Mouse (Mus musculus): ENCODE data around the gene Tdrd9. TPM values are rescaled to one million over a fixed set of nuclear protein-coding genes. Genes with fewer than 3 reads are reported as not detected.
"Not testable (repeated sequence)": the region's sequence is repeated elsewhere in the genome, so short reads cannot be mapped to it uniquely, and the experiment has no call there.

Tdrd9 gene
- polyA plus RNA-seq, 1 experiment from 2014 or later: 0.07 TPM

DNA sequence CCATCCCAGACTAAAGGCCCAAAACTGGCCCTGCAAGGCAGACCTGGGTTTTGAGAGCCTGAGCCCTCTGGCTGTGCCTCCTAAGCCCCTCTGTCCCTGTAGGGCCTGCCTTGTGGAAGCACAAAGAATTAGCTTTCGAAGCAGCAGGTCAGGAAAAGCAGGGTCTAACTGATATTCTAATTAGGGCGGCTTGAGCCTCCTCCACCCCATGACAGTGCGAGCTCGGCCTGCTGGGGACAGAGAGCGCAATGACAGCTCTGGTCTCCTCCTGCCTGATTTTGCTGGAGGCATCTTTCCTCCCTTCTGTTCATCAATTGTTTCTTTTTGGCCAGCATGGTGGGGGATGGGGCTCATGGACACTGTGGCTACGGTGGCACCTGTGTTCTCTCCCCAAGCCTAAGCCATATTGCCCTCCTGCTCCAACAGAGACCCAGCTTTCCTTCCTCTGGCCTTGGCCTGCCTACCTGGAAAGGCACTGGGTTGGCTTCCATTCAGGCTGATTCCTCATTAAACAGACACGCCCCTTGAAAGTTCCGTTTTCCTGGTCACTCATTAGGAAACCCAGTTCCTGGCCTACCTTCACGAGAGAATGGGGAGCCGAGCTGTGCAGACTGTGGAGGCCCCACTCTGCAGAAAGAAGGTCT, 27.8 kb upstream of the Tdrd9 start:
- H3K4me1 ChIP-seq: peaks cover 45% of the 10 kb centered on the region
- H3K9me3 ChIP-seq: no peaks in the 10 kb centered on the region
- peak overlapping the region; percentile 63 for H3K9ac ChIP-seq
- H3K36me3 ChIP-seq: no peaks in the 10 kb centered on the region
- H3K27ac ChIP-seq (replicated peaks): peak overlapping the region; percentile 96
- 60% methylated on average over 10 of the region's 10 CpGs for WGBS
- H3K27me3 ChIP-seq (replicated peaks): no peaks in the 10 kb centered on the region
- peak overlapping the region; percentile 29 for H3K4me3 ChIP-seq
- ATAC-seq (ENCODE audit: extremely low read depth, insufficient number of reproducible peaks, low FRiP score, low TSS enrichment): no peak
- H3K4me2 ChIP-seq: peak overlapping the region; percentile 53

DNA sequence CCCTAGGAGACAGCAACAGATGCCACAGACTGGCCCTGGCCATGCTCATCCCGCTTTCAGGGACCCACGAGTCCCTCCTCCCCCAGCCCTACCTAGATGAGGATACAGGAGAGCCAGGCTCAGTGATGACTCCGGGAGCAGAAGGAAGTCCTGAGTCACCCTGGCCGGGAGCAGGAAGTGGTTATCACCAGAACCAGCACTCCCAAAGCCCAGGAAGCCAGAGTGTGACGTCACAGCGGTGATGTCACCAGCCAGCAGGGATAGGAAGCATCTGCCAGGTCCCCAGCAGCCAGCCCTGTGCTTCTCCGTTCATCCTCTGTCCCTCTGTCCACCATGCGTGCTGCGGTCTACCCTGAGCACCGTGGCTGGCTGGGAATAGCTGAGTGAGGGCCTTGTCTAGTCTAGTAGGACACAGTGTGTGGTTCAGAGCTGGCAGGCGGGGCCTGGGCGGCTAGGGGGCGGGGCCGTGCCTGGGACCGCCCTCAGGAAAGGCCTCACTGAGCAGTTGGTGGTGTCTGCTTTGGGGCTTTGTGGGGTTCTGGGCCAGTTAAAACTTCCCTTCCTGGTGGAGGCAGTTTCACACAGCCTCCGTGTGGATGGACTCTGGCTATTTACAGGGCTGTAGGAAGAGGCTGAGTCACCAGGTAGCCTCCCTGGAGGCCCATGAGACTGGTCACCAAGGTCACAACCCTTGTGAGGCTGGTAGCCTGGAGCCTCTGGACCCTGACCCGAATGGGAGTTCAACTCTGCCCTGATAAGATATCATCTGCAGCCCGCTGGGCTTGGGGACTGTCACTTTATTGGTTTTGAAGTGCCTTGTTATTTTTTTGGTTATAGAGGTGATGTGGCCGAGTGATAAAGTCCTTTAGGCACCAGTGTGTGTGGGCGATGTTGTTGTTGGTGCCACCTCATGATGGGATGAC, 27.0 kb upstream of the Tdrd9 start:
- peak; percentile 67 for ATAC-seq (ENCODE audit: extremely low read depth, insufficient number of reproducible peaks, low FRiP score, low TSS enrichment)
- H3K4me1 ChIP-seq: peaks cover 37% of the 10 kb centered on the region
- H3K27me3 ChIP-seq (replicated peaks); H3K9me3 ChIP-seq; H3K36me3 ChIP-seq: not testable (repeated sequence)
- 39% methylated on average over 16 of the region's 20 CpGs for WGBS
- H3K4me3 ChIP-seq: peak overlapping the region; percentile 29
- peak overlapping the region; percentile 34; the same call in 1 of the 2 replicates for H3K9ac ChIP-seq
- H3K27ac ChIP-seq (replicated peaks): peak overlapping the region; percentile 96
- H3K4me2 ChIP-seq: peak overlapping the region; percentile 53

DNA sequence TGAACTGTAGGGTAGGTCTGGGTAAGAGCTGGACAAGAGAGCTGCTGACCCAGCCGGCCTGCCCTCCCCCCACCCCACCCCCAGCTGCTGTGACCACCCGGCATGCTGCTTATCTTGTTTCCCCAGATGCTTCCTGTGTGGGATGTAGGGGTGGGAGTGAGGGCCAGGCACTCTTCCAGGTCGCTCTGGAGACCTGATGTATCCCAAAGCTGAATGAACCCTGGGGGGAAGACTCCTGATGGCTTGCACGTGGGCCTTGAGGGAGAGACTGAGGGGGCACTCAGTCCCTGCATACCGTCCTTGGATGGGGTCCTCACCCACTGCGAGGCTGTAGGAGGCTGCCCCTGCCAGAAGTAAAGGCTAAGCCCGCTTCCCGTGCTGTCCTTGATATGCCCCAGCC, 26.2 kb upstream of the Tdrd9 start:
- Histone ChIP-seq H3K36me3 (no peaks in the 10 kb centered on the region), H3K4me1 (peaks cover 34% of the 10 kb centered on the region), H3K4me3 (0 out of 2 replicates have a peak overlapping the region, but pooled peaks have one; percentile 5), H3K9ac (peak overlapping the region; percentile 58), H3K9me3 (no peaks in the 10 kb centered on the region), H3K27me3 (replicated peaks) (no peaks in the 10 kb centered on the region), H3K4me2 (peak overlapping the region; percentile 51), H3K27ac (replicated peaks) (peak overlapping the region; percentile 96)
- 15% methylated on average over 8 of the region's 8 CpGs for WGBS
- peak; percentile 8; the same call in 1 of the 2 replicates for ATAC-seq (ENCODE audit: extremely low read depth, insufficient number of reproducible peaks, low FRiP score, low TSS enrichment)

DNA sequence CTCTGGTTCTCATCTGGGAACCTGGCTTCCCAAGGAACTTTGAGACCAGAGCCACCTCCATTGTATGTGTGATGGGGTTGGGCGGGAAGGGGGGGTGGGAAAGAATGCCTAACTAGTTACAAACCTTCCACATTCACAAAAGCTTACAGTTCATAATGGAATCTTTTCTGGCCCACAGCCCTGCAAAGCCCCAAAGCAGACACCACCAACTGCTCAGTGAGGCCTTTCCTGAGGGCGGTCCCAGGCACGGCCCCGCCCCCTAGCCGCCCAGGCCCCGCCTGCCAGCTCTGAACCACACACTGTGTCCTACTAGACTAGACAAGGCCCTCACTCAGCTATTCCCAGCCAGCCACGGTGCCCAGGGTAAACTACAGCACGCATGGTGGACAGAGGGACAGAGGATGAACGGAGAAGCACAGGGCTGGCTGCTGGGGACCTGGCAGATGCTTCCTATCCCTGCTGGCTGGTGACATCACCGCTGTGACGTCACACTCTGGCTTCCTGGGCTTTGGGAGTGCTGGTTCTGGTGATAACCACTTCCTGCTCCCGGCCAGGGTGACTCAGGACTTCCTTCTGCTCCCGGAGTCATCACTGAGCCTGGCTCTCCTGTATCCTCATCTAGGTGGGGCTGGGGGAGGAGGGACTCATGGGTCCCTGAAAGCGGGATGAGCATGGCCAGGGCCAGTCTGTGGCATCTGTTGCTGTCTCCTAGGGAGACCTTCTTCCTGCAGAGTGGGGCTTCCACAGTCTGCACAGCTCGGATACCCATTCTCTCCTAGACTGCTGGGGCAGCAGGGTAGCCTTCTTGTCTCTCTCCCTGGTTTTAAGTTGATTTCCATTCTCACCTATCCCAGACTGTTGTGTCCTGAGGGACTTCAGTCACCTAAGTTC, 25.3 kb upstream of the Tdrd9 start:
- H3K27me3 ChIP-seq (replicated peaks); H3K9me3 ChIP-seq; H3K36me3 ChIP-seq; H3K4me3 ChIP-seq: not testable (repeated sequence)
- H3K27ac ChIP-seq (replicated peaks): peak overlapping the region; percentile 96
- WGBS: 51% methylated on average over 12 of the region's 15 CpGs
- peak; percentile 62 for ATAC-seq (ENCODE audit: extremely low read depth, insufficient number of reproducible peaks, low FRiP score, low TSS enrichment)
- peak overlapping the region; percentile 58 for H3K9ac ChIP-seq
- H3K4me2 ChIP-seq: peak overlapping the region; percentile 51
- peaks cover 34% of the 10 kb centered on the region for H3K4me1 ChIP-seq

DNA sequence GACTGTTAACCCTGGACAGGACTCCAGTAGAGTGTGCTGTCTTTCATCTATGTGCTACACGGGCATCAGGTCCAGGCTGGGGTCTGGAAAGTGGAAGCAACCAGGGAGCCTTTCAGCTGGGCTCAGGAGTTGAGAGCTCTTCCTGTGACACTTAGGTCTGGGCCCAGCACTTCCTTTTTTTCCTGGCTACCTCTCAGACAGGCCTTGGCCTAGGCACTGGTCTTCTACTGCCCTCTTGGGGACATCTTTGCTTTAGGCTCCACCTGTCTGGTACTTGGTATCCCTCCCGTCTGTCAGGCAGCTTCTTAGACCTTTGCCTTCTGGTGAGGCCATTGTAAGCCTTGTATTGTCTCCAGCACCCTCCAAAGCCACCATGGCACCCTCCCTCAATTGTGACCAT, 24.6 kb upstream of the Tdrd9 start:
- H3K4me2 ChIP-seq: peak overlapping the region; percentile 25; the same call in 1 of the 2 replicates
- no peak for ATAC-seq (ENCODE audit: extremely low read depth, insufficient number of reproducible peaks, low FRiP score, low TSS enrichment)
- H3K9ac ChIP-seq: no peak overlapping the region

DNA sequence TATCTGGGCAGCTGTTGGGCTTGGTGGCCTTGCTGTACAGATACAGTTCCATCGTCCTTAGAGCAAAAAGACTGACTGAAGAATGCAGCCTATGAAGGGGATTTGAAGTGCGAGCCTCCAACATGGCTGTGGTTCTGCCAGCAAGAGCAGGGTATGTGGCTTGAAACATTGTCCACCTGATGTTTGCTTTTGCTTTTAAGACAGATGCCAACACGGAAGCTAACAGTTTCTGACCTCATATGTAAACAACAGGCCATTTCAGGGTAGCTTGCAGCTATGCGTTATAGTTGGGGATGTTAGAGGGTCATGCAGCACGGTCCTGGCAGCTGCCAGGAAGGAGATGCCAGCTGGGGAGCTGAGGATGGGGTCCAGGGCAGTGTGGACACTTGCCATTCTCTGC, 20.9 kb upstream of the Tdrd9 start:
- H3K27me3 ChIP-seq (replicated peaks): no peaks in the 10 kb centered on the region
- no peak overlapping the region for H3K4me3 ChIP-seq
- H3K36me3 ChIP-seq: no peaks in the 10 kb centered on the region
- WGBS: 63% methylated on average over 5 of the region's 5 CpGs
- no peak overlapping the region for H3K9ac ChIP-seq
- H3K27ac ChIP-seq (replicated peaks): no peak overlapping the region
- H3K9me3 ChIP-seq: no peaks in the 10 kb centered on the region
- H3K4me1 ChIP-seq: peaks cover 13% of the 10 kb centered on the region
- no peak for ATAC-seq (ENCODE audit: extremely low read depth, insufficient number of reproducible peaks, low FRiP score, low TSS enrichment)
- no peak overlapping the region for H3K4me2 ChIP-seq

More for the DNA sequence above, 24.6 kb upstream of the Tdrd9 start:
- no peak overlapping the region for H3K4me3 ChIP-seq
- H3K9me3 ChIP-seq: no peaks in the 10 kb centered on the region
- H3K36me3 ChIP-seq: no peaks in the 10 kb centered on the region
- WGBS: 20% methylated on average over 2 of the region's 2 CpGs
- no peaks in the 10 kb centered on the region for H3K27me3 ChIP-seq (replicated peaks)
- H3K27ac ChIP-seq (replicated peaks): peak overlapping the region; percentile 96
- H3K4me1 ChIP-seq: peaks cover 38% of the 10 kb centered on the region

DNA sequence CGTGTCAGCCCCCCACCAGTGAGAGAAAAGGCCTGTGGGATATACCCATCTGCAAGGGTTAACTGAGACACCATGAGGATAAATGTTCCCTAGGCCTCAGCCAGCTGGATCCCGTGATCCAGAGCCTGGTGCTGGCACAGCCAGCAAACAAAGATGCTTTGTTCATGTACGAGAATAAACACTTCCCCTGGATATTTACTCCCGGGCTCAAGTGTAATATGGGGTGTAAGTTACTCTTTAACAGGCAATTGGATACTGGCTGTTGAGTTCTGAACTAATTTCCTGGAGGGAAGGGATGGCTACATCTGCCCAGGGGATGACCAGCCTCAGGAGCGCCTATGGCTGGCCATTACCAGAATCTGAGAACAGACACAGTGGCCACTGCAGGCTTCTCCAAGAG, 19.7 kb upstream of the Tdrd9 start:
- H3K36me3 ChIP-seq: no peaks in the 10 kb centered on the region
- no peak overlapping the region for H3K4me2 ChIP-seq
- peaks cover 5% of the 10 kb centered on the region; the same call in 1 of the 2 replicates for H3K4me1 ChIP-seq
- no peak overlapping the region for H3K4me3 ChIP-seq
- WGBS: 60% methylated on average over 5 of the region's 5 CpGs
- no peak overlapping the region for H3K9ac ChIP-seq
- H3K9me3 ChIP-seq: no peaks in the 10 kb centered on the region
- no peaks in the 10 kb centered on the region for H3K27me3 ChIP-seq (replicated peaks)
- no peak overlapping the region for H3K27ac ChIP-seq (replicated peaks)
- no peak for ATAC-seq (ENCODE audit: extremely low read depth, insufficient number of reproducible peaks, low FRiP score, low TSS enrichment)

DNA sequence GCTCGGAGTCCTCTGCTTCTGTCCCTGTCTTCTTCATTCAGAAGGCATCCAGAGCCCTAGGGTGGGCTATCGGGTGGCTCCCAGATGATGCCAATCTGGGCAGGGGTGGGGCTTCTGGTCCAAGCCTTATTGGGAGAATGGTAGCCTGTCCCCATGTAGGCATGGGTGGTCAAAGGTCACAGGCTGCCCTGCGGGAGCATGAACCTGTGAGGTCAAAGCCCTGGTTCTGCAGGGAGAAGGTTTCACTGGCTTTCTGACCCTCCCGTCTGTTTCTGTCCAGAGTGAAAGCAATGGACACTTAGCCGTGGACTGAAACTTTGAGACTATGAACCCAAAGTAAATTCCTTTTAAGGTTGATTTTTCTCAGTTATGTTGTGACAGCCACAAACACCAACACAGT, 15.2 kb upstream of the Tdrd9 start:
- Histone ChIP-seq H3K4me3 (no peak overlapping the region), H3K9me3 (no peaks in the 10 kb centered on the region), H3K4me2 (no peak overlapping the region), H3K4me1 (peaks cover 15% of the 10 kb centered on the region), H3K36me3 (peaks cover 24% of the 10 kb centered on the region), H3K27ac (replicated peaks) (no peak overlapping the region), H3K27me3 (replicated peaks) (no peaks in the 10 kb centered on the region), H3K9ac (no peak overlapping the region)
- no peak for ATAC-seq (ENCODE audit: extremely low read depth, insufficient number of reproducible peaks, low FRiP score, low TSS enrichment)
- WGBS: 78% methylated on average over 5 of the region's 5 CpGs

DNA sequence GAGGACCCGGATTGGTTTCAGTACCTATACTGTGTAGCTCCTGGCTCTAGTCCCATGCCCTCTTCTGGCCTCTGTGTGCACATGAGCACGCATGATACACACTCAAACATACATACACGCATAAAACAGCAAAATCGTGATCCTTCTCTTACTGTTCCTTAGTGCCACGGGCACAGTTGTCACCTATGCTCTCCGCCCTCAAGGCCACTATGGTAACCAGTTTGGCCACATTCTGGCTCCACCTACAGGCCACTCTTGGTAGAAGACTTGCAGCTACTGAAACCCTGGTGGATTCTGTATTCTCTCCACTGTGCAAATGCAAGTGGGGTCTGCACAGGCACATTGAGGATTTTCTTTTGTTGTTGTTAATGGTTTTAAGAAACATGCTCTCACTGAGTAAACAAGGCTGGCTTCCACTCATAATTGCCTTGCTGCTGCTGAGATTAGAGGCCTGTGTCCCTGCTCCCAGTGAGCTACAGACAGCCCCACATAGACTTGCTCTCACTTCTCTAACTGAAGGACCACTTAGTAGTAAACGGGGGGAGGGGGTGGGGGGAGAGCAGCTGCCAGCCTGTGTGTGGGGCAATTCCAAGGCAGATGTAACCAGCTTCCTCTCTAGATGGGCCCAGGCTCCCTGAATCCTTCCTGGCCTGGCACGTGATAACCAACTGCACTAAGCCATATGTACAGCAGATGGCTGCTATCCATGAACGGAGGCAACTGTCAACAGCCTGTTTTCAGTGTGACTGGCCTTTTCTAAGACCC, 13.1 kb upstream of the Tdrd9 start:
- H3K4me1 ChIP-seq: peaks cover 9% of the 10 kb centered on the region
- 0 out of 2 replicates have a peak, but pooled peaks have one; percentile 42 for ATAC-seq (ENCODE audit: extremely low read depth, insufficient number of reproducible peaks, low FRiP score, low TSS enrichment)
- no peak overlapping the region for H3K4me3 ChIP-seq
- WGBS: 36% methylated on average over 9 of the region's 9 CpGs
- no peak overlapping the region for H3K27ac ChIP-seq (replicated peaks)
- H3K27me3 ChIP-seq (replicated peaks): no peaks in the 10 kb centered on the region
- no peak overlapping the region for H3K9ac ChIP-seq
- H3K4me2 ChIP-seq: no peak overlapping the region
- no peaks in the 10 kb centered on the region for H3K9me3 ChIP-seq
- peaks cover 44% of the 10 kb centered on the region for H3K36me3 ChIP-seq

DNA sequence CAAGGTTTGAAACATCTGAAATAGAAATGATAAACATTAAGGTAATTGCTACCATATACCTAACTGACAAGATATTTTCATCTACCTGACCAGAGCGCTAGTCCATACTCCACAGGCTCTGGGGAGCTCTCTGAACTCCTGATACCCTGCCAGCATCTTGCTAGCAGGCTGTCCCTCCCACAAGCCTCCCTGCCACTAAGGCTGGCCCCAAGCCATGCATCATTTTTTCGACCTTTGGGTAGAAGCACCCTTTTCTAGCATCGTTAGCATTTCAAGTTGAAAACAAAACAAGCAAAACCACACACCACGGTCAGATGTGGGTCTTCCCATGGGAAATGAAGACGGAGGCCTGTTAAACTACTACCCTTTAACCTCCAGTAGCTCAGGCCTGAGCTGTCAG, 8.0 kb upstream of the Tdrd9 start:
- H3K36me3 ChIP-seq: peaks cover 63% of the 10 kb centered on the region
- WGBS: 78% methylated on average over 5 of the region's 5 CpGs
- no peak for ATAC-seq (ENCODE audit: extremely low read depth, insufficient number of reproducible peaks, low FRiP score, low TSS enrichment)
- no peak overlapping the region; the same call in 1 of the 2 replicates for H3K9ac ChIP-seq
- no peak overlapping the region for H3K4me2 ChIP-seq
- H3K4me3 ChIP-seq: no peak overlapping the region
- peaks cover 31% of the 10 kb centered on the region for H3K4me1 ChIP-seq
- H3K27me3 ChIP-seq (replicated peaks): no peaks in the 10 kb centered on the region
- no peak overlapping the region for H3K27ac ChIP-seq (replicated peaks)
- H3K9me3 ChIP-seq: no peaks in the 10 kb centered on the region

Measured in heart, embryonic 13.5 days (tissue).